Mouse (Mus musculus): ENCODE measurements around the gene Sap30l. TPM values are rescaled to one million over a fixed set of nuclear protein-coding genes. Genes with fewer than 3 reads are reported as not detected.

Gene Sap30l
- polyA plus RNA-seq, 1 experiment from 2014 or later, result 7.9 TPM

DNA sequence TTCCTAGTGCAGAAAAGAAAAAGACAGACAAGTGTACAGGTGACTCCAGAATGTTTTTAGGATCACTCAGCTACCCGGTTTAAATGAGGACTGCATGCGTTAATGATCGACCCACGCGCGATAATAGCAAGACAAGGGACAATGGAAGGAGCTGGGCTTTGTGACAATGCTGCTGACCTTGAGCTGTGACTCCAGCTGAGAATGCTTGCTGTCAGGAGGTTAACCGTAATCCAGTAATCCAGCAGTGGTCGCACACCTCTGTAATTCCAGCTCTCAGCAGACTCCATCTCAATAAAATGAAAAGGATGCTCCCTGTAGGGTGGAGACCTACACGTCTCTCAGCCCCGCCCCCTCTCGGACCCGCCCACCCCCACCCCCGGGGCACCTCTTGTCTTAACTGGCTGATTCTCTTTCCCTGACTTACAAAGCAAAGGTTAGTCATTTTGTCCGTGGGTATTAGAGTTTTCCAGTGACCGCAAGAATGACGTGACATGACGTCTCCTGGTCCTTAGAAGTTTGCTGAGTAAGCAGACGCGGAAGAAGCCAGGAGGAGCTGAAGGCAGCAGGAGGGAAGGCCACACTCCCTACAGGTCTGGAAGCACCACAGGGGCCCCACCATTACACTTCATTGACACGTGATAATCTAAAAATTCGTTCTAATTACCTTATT, 10.4 kb upstream of the Sap30l start:
- Histone ChIP-seq H3K36me3 (ENCODE audit: control insufficient read depth, insufficient read depth) (no peaks in the 10 kb centered on the region), H3K4me1 (replicated peaks; ENCODE audit: control insufficient read depth, insufficient read depth, low read length) (peaks cover 8% of the 10 kb centered on the region), H3K9ac (replicated peaks; ENCODE audit: low read depth, low read length) (no peak overlapping the region), H3K9me3 (ENCODE audit: control insufficient read depth, low read length) (no peaks in the 10 kb centered on the region), H3K4me2 (ENCODE audit: low read length) (no peak overlapping the region), H3K27ac (ENCODE audit: low read length) (no peak overlapping the region), H3K27me3 (replicated peaks; ENCODE audit: control insufficient read depth, insufficient read depth, low read length) (no peaks in the 10 kb centered on the region), H3K4me3 (replicated peaks; ENCODE audit: low read length) (no peak overlapping the region)
- WGBS, result 30% methylated on average over 21 of the region's 21 CpGs
- ATAC-seq, result no peak

DNA sequence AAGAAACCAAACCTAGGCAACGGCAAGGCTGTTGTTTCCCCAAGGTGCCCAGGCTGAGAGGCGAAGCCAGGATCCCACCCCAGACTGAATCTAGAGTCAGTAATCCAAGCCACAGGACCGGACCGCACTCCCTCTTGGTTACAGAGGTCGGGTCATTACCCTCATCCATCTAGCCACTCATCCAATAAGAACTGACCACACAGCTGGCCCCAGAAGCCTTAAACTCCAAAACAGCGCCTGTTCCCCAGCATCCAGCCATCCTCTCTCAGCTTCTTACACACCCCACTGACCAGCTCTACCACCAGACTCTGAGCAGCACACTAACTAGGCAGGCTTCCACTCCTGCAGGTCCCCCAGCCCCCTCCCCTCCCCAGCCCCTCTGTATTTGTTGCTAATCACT, 6.4 kb upstream of the Sap30l start:
- no peak overlapping the region for H3K9ac ChIP-seq (replicated peaks; ENCODE audit: low read depth, low read length)
- WGBS, result 69% methylated on average over 6 of the region's 6 CpGs
- no peak overlapping the region for H3K27ac ChIP-seq (ENCODE audit: low read length)

DNA sequence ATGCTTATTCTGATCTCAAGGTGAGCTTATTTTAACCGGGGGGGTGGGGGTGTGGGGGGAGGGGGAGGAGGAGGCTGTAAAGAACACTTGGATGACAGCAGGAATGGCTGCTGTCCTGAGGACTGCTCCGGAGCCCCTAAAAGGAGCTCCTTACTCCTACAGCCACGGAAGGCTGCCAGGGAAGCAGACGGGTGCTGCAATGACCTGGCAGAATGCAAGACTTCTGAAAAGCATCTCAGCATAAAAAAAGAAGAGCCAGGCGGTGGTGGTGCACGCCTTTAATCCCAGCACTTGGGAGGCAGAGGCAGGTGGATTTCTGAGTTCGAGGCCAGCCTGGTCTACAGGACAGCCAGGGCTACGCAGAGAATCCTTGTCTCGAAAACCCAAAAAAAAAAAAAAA, 3.6 kb upstream of the Sap30l start:
- Histone ChIP-seq H3K4me1 (replicated peaks; ENCODE audit: control insufficient read depth, insufficient read depth, low read length) (peaks cover 14% of the 10 kb centered on the region), H3K36me3 (ENCODE audit: control insufficient read depth, insufficient read depth) (no peaks in the 10 kb centered on the region), H3K27me3 (replicated peaks; ENCODE audit: control insufficient read depth, insufficient read depth, low read length) (no peaks in the 10 kb centered on the region), H3K4me3 (replicated peaks; ENCODE audit: low read length) (no peak overlapping the region), H3K27ac (ENCODE audit: low read length) (no peak overlapping the region), H3K9me3 (ENCODE audit: control insufficient read depth, low read length) (no peaks in the 10 kb centered on the region), H3K9ac (replicated peaks; ENCODE audit: low read depth, low read length) (no peak overlapping the region), H3K4me2 (ENCODE audit: low read length) (no peak overlapping the region)
- 78% methylated on average over 9 of the region's 9 CpGs for WGBS
- no peak for ATAC-seq

More for the DNA sequence above, 6.4 kb upstream of the Sap30l start:
- H3K9me3 ChIP-seq (ENCODE audit: control insufficient read depth, low read length), result no peaks in the 10 kb centered on the region
- no peaks in the 10 kb centered on the region for H3K4me1 ChIP-seq (replicated peaks; ENCODE audit: control insufficient read depth, insufficient read depth, low read length)
- ATAC-seq, result no peak
- H3K36me3 ChIP-seq (ENCODE audit: control insufficient read depth, insufficient read depth), result no peaks in the 10 kb centered on the region
- H3K27me3 ChIP-seq (replicated peaks; ENCODE audit: control insufficient read depth, insufficient read depth, low read length), result no peaks in the 10 kb centered on the region
- H3K4me3 ChIP-seq (replicated peaks; ENCODE audit: low read length), result no peak overlapping the region
- no peak overlapping the region for H3K4me2 ChIP-seq (ENCODE audit: low read length)

DNA sequence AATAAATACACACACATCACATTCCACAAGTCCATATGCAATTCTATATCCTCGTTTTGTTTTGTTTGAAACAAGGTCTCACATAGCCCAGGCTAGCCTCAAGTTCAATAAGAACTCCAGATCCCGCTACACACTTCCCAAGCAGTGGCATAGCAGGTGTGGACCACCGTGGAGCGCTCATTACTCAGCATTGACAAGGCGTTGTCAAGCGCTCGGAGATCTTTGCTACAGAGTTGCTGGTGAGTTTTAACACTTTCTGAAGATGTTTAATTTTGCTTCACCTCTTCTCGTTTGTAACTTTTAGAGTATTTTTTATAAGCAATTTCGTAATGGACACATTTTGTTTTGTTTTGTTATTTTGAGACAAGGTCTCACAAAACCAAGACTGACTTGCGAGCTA, 2.0 kb upstream of the Sap30l start:
- Histone ChIP-seq H3K27ac (ENCODE audit: low read length) (no peak overlapping the region), H3K9ac (replicated peaks; ENCODE audit: low read depth, low read length) (no peak overlapping the region), H3K4me1 (replicated peaks; ENCODE audit: control insufficient read depth, insufficient read depth, low read length) (peaks cover 21% of the 10 kb centered on the region), H3K27me3 (replicated peaks; ENCODE audit: control insufficient read depth, insufficient read depth, low read length) (no peaks in the 10 kb centered on the region), H3K4me3 (replicated peaks; ENCODE audit: low read length) (no peak overlapping the region), H3K9me3 (ENCODE audit: control insufficient read depth, low read length) (no peaks in the 10 kb centered on the region), H3K4me2 (ENCODE audit: low read length) (no peak overlapping the region), H3K36me3 (ENCODE audit: control insufficient read depth, insufficient read depth) (no peaks in the 10 kb centered on the region)
- 83% methylated on average over 10 of the region's 10 CpGs for WGBS
- ATAC-seq, result no peak

DNA sequence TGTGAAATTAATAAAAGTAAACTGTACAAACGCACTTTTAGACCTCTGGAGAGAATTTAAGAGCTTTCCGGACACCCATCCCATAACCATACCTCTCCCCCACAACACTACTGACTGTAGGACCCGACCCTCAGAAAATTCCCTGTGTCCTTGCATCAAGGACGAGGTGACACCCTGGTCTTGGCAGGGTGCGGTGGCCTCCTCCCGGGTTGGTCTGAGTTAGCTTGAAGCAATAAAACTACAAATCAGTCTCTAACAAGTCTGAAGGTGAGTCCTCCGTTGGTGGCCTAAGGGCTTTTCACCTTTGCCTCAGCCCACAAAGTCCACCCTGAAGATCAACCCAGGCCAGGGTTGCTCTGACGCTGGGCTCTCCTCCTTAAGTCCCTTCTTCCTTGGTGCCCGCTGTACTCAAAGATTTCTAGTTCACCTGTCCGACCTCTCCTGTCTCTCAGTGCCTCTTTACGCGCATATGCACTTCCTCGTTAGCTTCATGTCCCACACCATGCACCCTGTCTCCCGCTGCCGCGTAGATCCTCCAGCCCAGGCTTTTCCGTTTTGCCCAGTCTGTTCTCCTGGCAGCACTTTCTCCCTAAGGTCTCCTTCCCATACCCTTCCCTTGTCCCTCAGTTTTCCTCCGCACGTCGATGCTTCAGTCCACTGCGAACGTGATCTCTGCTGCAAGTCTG, 1.0 kb upstream of the Sap30l start:
- Histone ChIP-seq H3K27ac (ENCODE audit: low read length) (no peak overlapping the region), H3K4me2 (ENCODE audit: low read length) (peak overlapping the region; percentile 92), H3K4me3 (replicated peaks; ENCODE audit: low read length) (peak overlapping the region; percentile 91), H3K36me3 (ENCODE audit: control insufficient read depth, insufficient read depth) (no peaks in the 10 kb centered on the region), H3K27me3 (replicated peaks; ENCODE audit: control insufficient read depth, insufficient read depth, low read length) (no peaks in the 10 kb centered on the region), H3K9ac (replicated peaks; ENCODE audit: low read depth, low read length) (peak overlapping the region; percentile 64), H3K4me1 (replicated peaks; ENCODE audit: control insufficient read depth, insufficient read depth, low read length) (peaks cover 21% of the 10 kb centered on the region), H3K9me3 (ENCODE audit: control insufficient read depth, low read length) (no peaks in the 10 kb centered on the region)
- no peak for ATAC-seq
- WGBS, result 19% methylated on average over 22 of the region's 22 CpGs

DNA sequence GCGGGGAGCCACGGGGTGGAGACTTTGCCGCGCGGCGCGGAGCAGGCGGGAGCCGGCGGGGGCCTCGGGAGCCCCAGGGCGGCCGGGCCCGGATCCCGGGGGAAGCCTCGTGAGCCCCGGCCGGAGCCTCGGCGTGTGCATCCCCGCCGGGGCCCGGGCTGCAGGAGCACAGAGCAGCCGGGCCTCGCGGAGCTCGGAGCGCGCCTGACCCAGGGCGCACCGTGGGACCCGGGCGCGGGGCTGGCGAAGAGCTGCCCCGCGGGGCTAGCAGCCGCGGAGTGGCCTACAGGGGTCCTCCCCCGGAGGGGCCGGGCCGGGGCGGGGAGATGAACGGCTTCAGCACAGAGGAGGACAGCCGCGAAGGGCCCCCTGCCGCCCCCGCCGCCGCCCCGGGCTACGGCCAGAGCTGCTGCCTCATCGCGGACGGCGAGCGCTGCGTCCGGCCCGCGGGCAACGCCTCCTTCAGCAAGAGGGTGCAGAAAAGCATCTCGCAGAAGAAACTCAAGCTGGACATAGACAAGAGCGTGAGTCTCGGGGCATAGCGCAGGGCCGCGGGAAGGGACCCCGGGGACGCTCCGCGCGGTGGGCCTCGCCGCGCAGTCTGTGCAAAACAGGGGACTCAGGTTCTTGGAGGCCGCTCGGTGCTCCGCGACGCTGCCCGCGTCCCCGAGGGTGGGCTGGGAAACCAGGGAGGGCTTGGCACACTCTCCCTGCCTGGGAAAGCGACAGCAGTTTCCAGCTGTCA, 501 bp downstream of the Sap30l start:
- peak overlapping the region; percentile 33; the same call in 1 of the 2 replicates for H3K27ac ChIP-seq (ENCODE audit: low read length)
- H3K36me3 ChIP-seq (ENCODE audit: control insufficient read depth, insufficient read depth), result no peaks in the 10 kb centered on the region; the same call in 1 of the 2 replicates
- peak; percentile 60 for ATAC-seq
- WGBS, result under 1% methylated on average over 84 of the region's 85 CpGs
- peak overlapping the region; percentile 91 for H3K4me3 ChIP-seq (replicated peaks; ENCODE audit: low read length)
- H3K27me3 ChIP-seq (replicated peaks; ENCODE audit: control insufficient read depth, insufficient read depth, low read length), result no peaks in the 10 kb centered on the region
- peak overlapping the region; percentile 82 for H3K9ac ChIP-seq (replicated peaks; ENCODE audit: low read depth, low read length)
- peaks cover 21% of the 10 kb centered on the region for H3K4me1 ChIP-seq (replicated peaks; ENCODE audit: control insufficient read depth, insufficient read depth, low read length)
- H3K4me2 ChIP-seq (ENCODE audit: low read length), result peak overlapping the region; percentile 95
- H3K9me3 ChIP-seq (ENCODE audit: control insufficient read depth, low read length), result no peaks in the 10 kb centered on the region

DNA sequence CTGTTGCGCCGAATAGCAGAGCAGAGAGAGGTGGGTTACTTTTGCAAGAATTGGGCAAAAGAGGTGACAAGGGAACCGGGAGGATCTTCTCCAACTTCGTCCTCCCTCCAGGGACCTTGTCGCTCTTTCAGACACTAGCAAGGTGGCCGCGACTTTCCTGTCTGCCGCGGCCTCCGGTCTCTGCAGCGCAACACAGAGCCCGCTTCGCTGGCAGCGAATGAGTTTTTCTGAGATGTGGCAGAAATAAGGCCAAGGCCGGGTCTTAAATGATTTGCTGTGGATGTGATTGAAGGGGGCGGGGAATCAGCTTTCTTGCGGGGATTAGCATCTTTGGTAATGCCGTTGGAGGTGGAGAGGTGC, 1.1 kb downstream of the Sap30l start:
- Histone ChIP-seq H3K9me3 (ENCODE audit: control insufficient read depth, low read length) (no peaks in the 10 kb centered on the region), H3K4me3 (replicated peaks; ENCODE audit: low read length) (peak overlapping the region; percentile 91), H3K4me2 (ENCODE audit: low read length) (peak overlapping the region; percentile 95), H3K27ac (ENCODE audit: low read length) (no peak overlapping the region; the same call in 1 of the 2 replicates), H3K9ac (replicated peaks; ENCODE audit: low read depth, low read length) (peak overlapping the region; percentile 82), H3K27me3 (replicated peaks; ENCODE audit: control insufficient read depth, insufficient read depth, low read length) (no peaks in the 10 kb centered on the region), H3K4me1 (replicated peaks; ENCODE audit: control insufficient read depth, insufficient read depth, low read length) (peaks cover 21% of the 10 kb centered on the region), H3K36me3 (ENCODE audit: control insufficient read depth, insufficient read depth) (no peaks in the 10 kb centered on the region; the same call in 1 of the 2 replicates)
- no peak for ATAC-seq
- WGBS, result under 1% methylated on average over 18 of the region's 18 CpGs

DNA sequence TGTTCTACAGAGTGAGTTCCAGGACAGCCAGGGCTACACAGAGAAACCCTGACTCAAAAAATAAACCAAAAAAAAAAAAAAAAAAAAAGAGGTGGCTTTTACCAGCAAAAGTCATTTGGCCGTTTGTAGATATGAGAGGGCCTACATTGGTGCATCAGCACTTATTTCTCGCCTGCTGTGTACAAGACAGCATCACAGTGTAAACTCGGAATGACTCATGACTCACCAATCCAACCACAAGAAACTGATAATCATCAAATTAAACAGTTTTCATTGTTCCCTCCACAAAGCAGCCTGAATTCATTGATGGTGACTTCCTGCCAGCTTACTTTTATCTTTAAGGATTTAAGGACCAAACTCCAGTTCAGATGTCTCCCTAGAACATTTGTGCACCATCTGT, 3.6 kb downstream of the Sap30l start:
- no peaks in the 10 kb centered on the region for H3K9me3 ChIP-seq (ENCODE audit: control insufficient read depth, low read length)
- no peak overlapping the region for H3K4me3 ChIP-seq (replicated peaks; ENCODE audit: low read length)
- ATAC-seq, result no peak
- H3K9ac ChIP-seq (replicated peaks; ENCODE audit: low read depth, low read length), result no peak overlapping the region
- peaks cover 21% of the 10 kb centered on the region for H3K4me1 ChIP-seq (replicated peaks; ENCODE audit: control insufficient read depth, insufficient read depth, low read length)
- 85% methylated on average over 3 of the region's 3 CpGs for WGBS
- no peaks in the 10 kb centered on the region for H3K27me3 ChIP-seq (replicated peaks; ENCODE audit: control insufficient read depth, insufficient read depth, low read length)
- H3K36me3 ChIP-seq (ENCODE audit: control insufficient read depth, insufficient read depth), result peaks cover 7% of the 10 kb centered on the region; the same call in 1 of the 2 replicates
- no peak overlapping the region for H3K4me2 ChIP-seq (ENCODE audit: low read length)
- no peak overlapping the region for H3K27ac ChIP-seq (ENCODE audit: low read length)

DNA sequence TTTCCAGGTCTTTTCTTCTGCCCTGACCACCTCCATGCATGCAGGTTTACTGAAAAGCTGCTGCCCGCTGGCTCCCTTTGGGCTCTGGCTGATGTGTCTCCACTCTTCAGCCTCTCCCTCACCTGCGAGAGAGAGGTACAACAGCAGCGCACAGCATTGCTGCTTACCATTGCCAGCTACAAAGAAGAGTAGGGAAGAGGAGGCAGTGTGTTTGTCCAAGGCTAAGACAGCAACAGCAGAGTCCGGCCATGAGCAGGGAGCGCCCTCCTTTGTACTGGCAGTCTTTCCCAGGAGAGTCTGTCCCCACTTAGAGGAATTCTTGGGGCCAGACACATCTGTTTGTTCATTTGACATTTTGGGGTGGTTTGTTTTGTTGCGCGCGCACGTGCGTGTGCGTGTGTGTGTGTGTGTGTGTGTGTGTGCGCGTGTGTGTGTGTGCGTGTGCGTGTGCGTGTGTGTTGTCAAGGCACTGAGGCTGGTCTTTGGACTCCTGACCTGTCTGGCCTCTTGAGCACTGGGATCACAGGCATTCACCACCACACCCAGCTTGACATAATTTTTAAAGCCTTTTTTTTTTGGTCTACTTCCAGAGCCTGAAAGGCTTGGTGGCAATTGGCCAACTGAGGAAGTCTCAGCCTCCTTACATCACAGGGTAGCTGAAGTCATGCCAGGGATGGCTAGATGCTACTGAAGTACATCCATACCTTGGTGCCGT, 7.7 kb downstream of the Sap30l start:
- no peak for ATAC-seq
- Histone ChIP-seq H3K9ac (replicated peaks; ENCODE audit: low read depth, low read length) (no peak overlapping the region), H3K36me3 (ENCODE audit: control insufficient read depth, insufficient read depth) (peaks cover 10% of the 10 kb centered on the region; the same call in 1 of the 2 replicates), H3K27me3 (replicated peaks; ENCODE audit: control insufficient read depth, insufficient read depth, low read length) (no peaks in the 10 kb centered on the region), H3K9me3 (ENCODE audit: control insufficient read depth, low read length) (no peaks in the 10 kb centered on the region), H3K27ac (ENCODE audit: low read length) (no peak overlapping the region), H3K4me1 (replicated peaks; ENCODE audit: control insufficient read depth, insufficient read depth, low read length) (no peaks in the 10 kb centered on the region), H3K4me3 (replicated peaks; ENCODE audit: low read length) (no peak overlapping the region), H3K4me2 (ENCODE audit: low read length) (no peak overlapping the region)
- 93% methylated on average over 17 of the region's 17 CpGs for WGBS

Measured in forebrain, embryonic 16.5 days (tissue).